Mouse (Mus musculus): ENCODE measurements around the gene Sec22c.

Sec22c gene

GRCm38 (mm10) chr9:121647026-121647425 lies 58.3 kb downstream of the Sec22c start:
- no peak for DNase-seq (ENCODE audit: low spot score)

- DNase-seq (ENCODE audit: low spot score) = no peak
These were observed 60.4 kb downstream of the Sec22c start for GRCm38 (mm10) chr9:121644855-121645254.

GRCm38 (mm10) chr9:121642401-121643181 lies 62.7 kb downstream of the Sec22c start, which contains the start of gene Vipr1:
Vipr1 (plus strand) TSS chr9:121642716.
- DNase-seq (ENCODE audit: low spot score) = peak; percentile 55

GRCm38 (mm10) chr9:121642001-121642400 lies 63.3 kb downstream of the Sec22c start, which contains the start of gene Lyzl4:
Lyzl4 (minus strand) TSS chr9:121642096.
- peak; percentile 19 for DNase-seq (ENCODE audit: low spot score)

GRCm38 (mm10) chr9:121641235-121641915 lies 63.9 kb downstream of the Sec22c start:
- DNase-seq (ENCODE audit: low spot score) = no peak

GRCm38 (mm10) chr9:121639790-121640189 lies 65.5 kb downstream of the Sec22c start:
- no peak for DNase-seq (ENCODE audit: low spot score)

- DNase-seq (ENCODE audit: low spot score) = no peak
These were observed 69.3 kb downstream of the Sec22c start for GRCm38 (mm10) chr9:121635835-121636576.

- DNase-seq (ENCODE audit: low spot score) = no peak
These were observed 72.0 kb downstream of the Sec22c start for GRCm38 (mm10) chr9:121633306-121633705.

- DNase-seq (ENCODE audit: low spot score) = no peak
These were observed 72.4 kb downstream of the Sec22c start for GRCm38 (mm10) chr9:121632891-121633290.

GRCm38 (mm10) chr9:121631946-121632345 lies 73.3 kb downstream of the Sec22c start:
- no peak for DNase-seq (ENCODE audit: low spot score)

GRCm38 (mm10) chr9:121630627-121631026 lies 74.7 kb downstream of the Sec22c start:
- DNase-seq (ENCODE audit: low spot score) = no peak

Data from spleen, adult 12 weeks (tissue).